Mouse (Mus musculus): ENCODE data around the gene Pnp2.
"Not testable (repeated sequence)": the region's sequence is repeated elsewhere in the genome, so short reads cannot be mapped to it uniquely, and the experiment has no call there.

- not testable (repeated sequence) for TF ChIP-seq EP300, CTCF (IDR thresholded peaks at IDR 0.05; ENCODE audit: low read depth)
These were observed 932 bp downstream of the Pnp2 start for GRCm38 (mm10) chr14:50956724-50957123.
